Mouse (Mus musculus) heart, postnatal 25 days (tissue): ENCODE measurements around the gene Serpina3k. TPM values are rescaled to one million over a fixed set of nuclear protein-coding genes. Genes with fewer than 3 reads are reported as not detected.
"Not testable (repeated sequence)": the region's sequence is repeated elsewhere in the genome, so short reads cannot be mapped to it uniquely, and the experiment has no call there.

Source experiments
- DNase-seq: peaks from one replicate; pipeline ENCODE4 v3.0.0; 2022; ENCODE audit warnings: low spot score
- intact Hi-C: fragments of 180-260 bp; cut with DNase I; formaldehyde crosslinking; loops from one replicate; pipeline ENCODE4 v1.15.1; 2025
- total RNA-seq, 2 experiments: library from RNA; stranded (reverse); gene quantifications; 2 replicates each; pipeline ENCODE4 v1.2.3; 2021

Serpina3k gene
- total RNA-seq, 2 experiments from 2014 or later: not detected

DNA sequence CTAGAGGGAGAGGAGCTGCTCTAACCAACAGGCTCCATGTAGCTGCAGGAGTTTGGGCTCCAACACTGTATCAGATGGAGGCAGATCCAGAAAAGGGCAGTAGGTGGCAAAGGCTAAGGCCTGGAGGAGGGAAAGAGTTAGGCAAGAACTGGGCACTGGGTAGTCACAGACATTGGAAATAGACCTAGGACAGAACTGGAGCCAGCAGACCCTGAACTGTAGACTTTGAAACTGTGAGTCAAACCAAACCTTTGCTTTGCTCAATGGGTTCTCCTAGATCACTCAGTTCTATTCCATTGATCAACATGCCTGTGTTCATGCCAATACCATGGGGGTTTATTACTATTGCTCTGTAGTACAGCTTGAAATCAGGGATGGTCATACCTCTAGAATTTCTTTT is 47.7 kb downstream of the Serpina3k start:
- DNase-seq, intact Hi-C loops: not testable (repeated sequence)

DNA sequence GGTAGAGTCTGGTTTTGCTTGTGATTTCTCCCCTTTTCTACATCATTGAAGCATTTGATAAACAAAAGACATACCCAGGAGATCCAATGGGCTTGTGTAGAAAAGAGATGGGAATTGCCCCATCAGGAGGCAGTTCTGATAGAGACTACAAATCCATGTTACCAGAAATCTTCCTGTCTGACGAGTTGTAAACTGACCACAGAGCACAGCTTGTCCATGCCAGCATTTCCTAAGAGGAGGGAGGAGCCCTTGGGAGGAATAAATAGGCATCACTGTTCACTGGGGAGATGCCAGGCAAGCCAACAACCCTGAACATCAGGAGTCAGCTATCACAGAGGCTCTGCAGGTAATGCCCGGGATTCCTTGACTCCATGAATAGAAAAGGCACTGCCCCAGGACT is 48.6 kb downstream of the Serpina3k start:
- DNase-seq, intact Hi-C loops: not testable (repeated sequence)

DNA sequence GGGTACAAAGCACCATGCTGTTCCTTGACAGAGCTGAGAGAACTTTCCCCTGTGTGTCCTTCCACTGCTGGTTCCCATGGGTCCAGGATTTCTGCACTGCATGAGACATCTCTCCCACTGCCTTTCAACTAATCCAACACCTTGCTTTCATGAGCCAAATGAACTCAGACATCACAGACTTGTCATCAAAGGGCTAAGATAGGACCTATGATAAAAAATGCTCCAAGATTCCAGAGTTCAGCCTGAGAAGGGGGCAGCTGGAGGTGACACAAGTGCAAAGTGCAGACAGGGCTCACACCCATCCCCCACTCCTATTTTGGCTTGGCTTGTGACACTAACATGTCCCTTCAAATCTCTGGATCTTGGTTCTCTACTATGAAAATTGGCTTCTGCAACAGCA is 50.2 kb downstream of the Serpina3k start:
- intact Hi-C loops: no loop called here
- DNase-seq: no peak

- DNase-seq, intact Hi-C loops: not testable (repeated sequence)
Observed at GRCm38 (mm10) chr12:104391057-104391456, 52.8 kb downstream of the Serpina3k start.

Other genes with a start within 250 kb of the Serpina3k start
- gene Serpina5, start 237.4 kb upstream of the Serpina3k start, total RNA-seq: not detected
- gene Serpina3a, start 225.8 kb upstream of the Serpina3k start, total RNA-seq: not detected
- gene Serpina3b, start 210.5 kb upstream of the Serpina3k start, total RNA-seq: not detected
- 1 to 10 TPM in 1 of 2 experiments, under 1 TPM in 1; 0.57 to 1.0 TPM for gene Serpina3c, start 184.6 kb upstream of the Serpina3k start, total RNA-seq
- gene Serpina3f, start 123.9 kb upstream of the Serpina3k start, total RNA-seq: under 1 TPM in 1 of 2 experiments, not detected in 1; 0.14 TPM
- 1 to 10 TPM in 1 of 2 experiments, under 1 TPM in 1; 0.57 to 1.1 TPM for gene Serpina3g, start 102.2 kb upstream of the Serpina3k start, total RNA-seq
- under 1 TPM in 1 of 2 experiments, not detected in 1; 0.73 TPM for gene Serpina3i, start 75.4 kb upstream of the Serpina3k start, total RNA-seq
- gene Serpina3j, start 23.9 kb upstream of the Serpina3k start, total RNA-seq: not detected
- gene Serpina3m, start within 50 bp of the Serpina3k start, total RNA-seq: not detected
- 1 to 10 TPM; 4.7 to 4.8 TPM for gene Serpina3n, start 68.2 kb downstream of the Serpina3k start, total RNA-seq
- gene Gsc, start 134.8 kb downstream of the Serpina3k start, total RNA-seq: under 1 TPM in 1 of 2 experiments, not detected in 1; 0.20 TPM